Mouse (Mus musculus): Measurements from ENCODE around the gene Add2.
A peak's percentile ranks its signal among the peaks of the same experiment; 100 is the strongest.

DNA sequence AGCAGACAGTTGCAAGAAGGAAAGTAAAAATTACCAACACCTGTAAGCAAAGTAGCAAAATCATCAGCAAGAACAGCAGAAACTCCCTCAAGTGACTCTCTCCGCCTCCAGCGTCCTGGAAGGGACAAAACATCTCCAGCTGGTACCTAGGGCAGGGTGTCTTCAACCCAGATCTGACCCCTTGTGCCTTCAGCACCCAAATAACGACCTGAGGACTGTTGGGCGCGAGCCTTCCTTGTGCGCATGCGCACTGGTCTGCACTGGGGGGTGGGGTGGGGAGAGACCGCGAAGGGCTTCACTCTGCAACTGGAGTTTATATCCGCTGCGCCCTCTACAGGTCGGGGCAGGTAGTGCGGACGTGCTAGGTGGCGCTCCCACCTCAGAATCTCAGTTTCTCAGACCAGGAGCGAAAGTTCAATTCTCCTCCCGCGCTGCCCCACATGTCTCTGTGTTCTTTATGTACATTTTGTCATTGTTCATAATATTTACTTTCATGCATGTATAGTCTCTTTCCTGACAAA, 25.0 kb upstream of the Add2 start:
- TF ChIP-seq CTCF (IDR thresholded peaks at IDR 0.05; ENCODE audit: control insufficient read depth, insufficient read depth, low read length): peak; percentile 68
- TF ChIP-seq POLR2A (IDR thresholded peaks at IDR 0.05; ENCODE audit: borderline replicate concordance, control insufficient read depth, low read depth, low read length): no peak
